Mouse (Mus musculus) liver, adult 2 months (tissue): ENCODE measurements around the gene Olfr70. TPM values are rescaled to one million over a fixed set of nuclear protein-coding genes. Genes with fewer than 3 reads are reported as not detected.

ENCODE experiments used
- DNase-seq: peaks from one replicate; pipeline ENCODE4 v3.0.0-alpha.2; 2011; ENCODE audit warnings: low read depth, low spot score; ENCODE audit errors: extremely low read depth
- H3K27ac ChIP-seq: fragments of 200-500 bp; replicated peaks from 2 replicates; pipeline ENCODE4 v1.5.1; 2012; ENCODE audit warnings: low read depth, mild to moderate bottlenecking, control low read depth, inconsistent platforms, low read length; ENCODE audit not compliant: insufficient read depth
- H3K27me3 ChIP-seq: fragments of 200-500 bp; 2 replicates; pipeline ENCODE4 v1.6.1; 2012; ENCODE audit warnings: mild to moderate bottlenecking, moderate library complexity, low read length, inconsistent platforms; ENCODE audit not compliant: control insufficient read depth, insufficient read depth
- H3K36me3 ChIP-seq: fragments of 200-500 bp; 2 replicates; pipeline ENCODE4 v1.6.1; 2012; ENCODE audit warnings: low read length, inconsistent platforms; ENCODE audit not compliant: control insufficient read depth, insufficient read depth
- H3K4me1 ChIP-seq: fragments of 200-500 bp; 2 replicates; pipeline ENCODE4 v1.6.1; 2011; ENCODE audit warnings: low read length; ENCODE audit not compliant: control insufficient read depth, insufficient read depth
- H3K4me3 ChIP-seq: fragments of 200-500 bp; 2 replicates; pipeline ENCODE4 v1.5.1; 2011; ENCODE audit warnings: low read depth, mild to moderate bottlenecking, control low read depth, low read length, moderate library complexity; ENCODE audit not compliant: insufficient read depth
- H3K79me2 ChIP-seq: fragments of 200-500 bp; 2 replicates; pipeline ENCODE4 v1.6.1; 2012; ENCODE audit warnings: inconsistent platforms, mild to moderate bottlenecking, low read length, moderate library complexity; ENCODE audit not compliant: control insufficient read depth, insufficient read depth
- H3K9ac ChIP-seq: fragments of 200-500 bp; 2 replicates; pipeline ENCODE4 v1.6.1; 2012; ENCODE audit warnings: low read depth, mild to moderate bottlenecking, control low read depth, inconsistent platforms, low read length
- CTCF ChIP-seq: fragments of 200-500 bp; IDR thresholded peaks from 2 replicates; pipeline ENCODE4 v1.5.1; 2011; ENCODE audit warnings: low read depth, low read length, control low read depth
- POLR2A ChIP-seq: fragments of 200-500 bp; IDR thresholded peaks from 2 replicates; pipeline ENCODE4 v1.6.1; 2011; ENCODE audit warnings: low read length, control low read depth; ENCODE audit not compliant: insufficient read depth; ENCODE audit errors: extremely low read depth
- WGBS: fragments of 180-500 bp; shearing (Covaris S2); methylation state at CpG from one replicate; pipeline ENCODE4 v1.1.7; 2018; 5-methylcytosine and 5-hydroxymethylcytosine counted together
- polyA plus RNA-seq: library from polyadenylated mRNA; depleted of rRNA; stranded (reverse); fragments of >200 nt; gene quantifications from 2 replicates; pipeline ENCODE4 v1.2.3, GENCODE M21; 2012
- total RNA-seq: library from RNA; depleted of rRNA; stranded (reverse); fragments of >200 nt; gene quantifications from 2 replicates; pipeline ENCODE4 v1.2.3, GENCODE M21; 2014

Gene Olfr70
- total and polyA plus RNA-seq, 2 experiments = not detected

- Histone ChIP-seq H3K27me3 (peaks cover 2% of the 10 kb centered on the region; the same call in 1 of the 2 replicates), H3K36me3 (no peaks in the 10 kb centered on the region), H3K79me2 (no peaks in the 10 kb centered on the region), H3K27ac (no peak overlapping the region), H3K4me3 (no peak overlapping the region), H3K4me1 (no peaks in the 10 kb centered on the region), H3K9ac (no peak overlapping the region)
- WGBS = 61% methylated on average over 16 of the region's 16 CpGs
- DNase-seq = no peak
- TF ChIP-seq CTCF (no peak), POLR2A (no peak)
Observed at GRCm38 (mm10) chr4:43720491-43721228, 20.1 kb upstream of the Olfr70 start.

GRCm38 (mm10) chr4:43713652-43714219 lies 13.1 kb upstream of the Olfr70 start:
- no peak overlapping the region for H3K9ac ChIP-seq
- H3K36me3 ChIP-seq = no peaks in the 10 kb centered on the region
- H3K27ac ChIP-seq = no peak overlapping the region
- WGBS = 32% methylated on average over 7 of the region's 7 CpGs
- peak; percentile 17 for DNase-seq
- peaks cover 5% of the 10 kb centered on the region; the same call in 1 of the 2 replicates for H3K27me3 ChIP-seq
- no peaks in the 10 kb centered on the region for H3K4me1 ChIP-seq
- no peak for TF ChIP-seq POLR2A
- no peak for TF ChIP-seq CTCF
- no peaks in the 10 kb centered on the region for H3K79me2 ChIP-seq
- no peak overlapping the region for H3K4me3 ChIP-seq

DNA sequence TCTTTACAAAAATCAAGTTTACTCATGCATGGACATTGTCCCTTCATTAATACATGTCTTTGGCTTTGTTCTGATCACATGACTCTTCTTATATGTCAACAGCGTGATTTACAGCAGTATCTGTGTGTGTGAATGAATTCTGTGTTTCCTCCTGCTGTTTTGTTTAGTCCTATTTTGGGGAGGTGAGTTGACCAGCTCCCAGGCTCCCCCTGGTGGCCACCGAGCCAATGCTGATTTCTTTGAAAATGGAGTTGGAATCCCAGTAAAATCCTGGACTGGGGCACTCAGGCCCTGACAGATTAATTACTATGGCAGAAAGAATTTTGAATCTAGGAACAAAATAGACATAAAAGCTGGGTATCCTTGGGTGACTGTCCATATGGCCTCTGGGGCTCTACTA lies 11.2 kb upstream of the Olfr70 start:
- H3K27ac ChIP-seq = no peak overlapping the region
- 1% methylated on average over 2 of the region's 2 CpGs for WGBS
- H3K36me3 ChIP-seq = no peaks in the 10 kb centered on the region
- peaks cover 5% of the 10 kb centered on the region; the same call in 1 of the 2 replicates for H3K27me3 ChIP-seq
- no peak overlapping the region for H3K4me3 ChIP-seq
- TF ChIP-seq POLR2A (no peak), CTCF (peak; percentile 90)
- no peaks in the 10 kb centered on the region for H3K79me2 ChIP-seq
- peak; percentile 45 for DNase-seq
- no peaks in the 10 kb centered on the region for H3K4me1 ChIP-seq
- no peak overlapping the region for H3K9ac ChIP-seq

DNA sequence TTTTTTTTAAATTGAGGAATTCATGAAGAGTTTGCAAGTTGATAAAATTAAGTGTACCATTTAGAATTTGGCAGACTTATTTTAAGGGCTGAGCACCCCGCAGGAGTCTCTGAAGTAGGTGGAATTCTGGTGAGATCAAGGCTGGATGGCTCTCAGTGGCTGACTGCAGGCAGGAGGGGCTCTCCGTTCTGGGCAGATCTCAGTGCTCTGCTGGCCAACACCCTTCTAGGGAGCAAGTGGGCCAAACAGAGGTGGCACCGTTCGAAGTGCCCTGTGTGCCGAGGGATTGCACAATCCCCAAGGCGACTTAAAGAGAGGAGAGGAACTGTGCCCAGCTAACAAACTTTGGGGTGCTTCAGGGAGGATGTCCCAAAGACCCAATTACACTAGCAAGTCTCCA lies 9.3 kb upstream of the Olfr70 start, which contains the start of gene Olfr71:
Gene Olfr71 (minus strand): TSS at position 387 of the 400 bp plus-strand sequence.
- Histone ChIP-seq H3K36me3 (no peaks in the 10 kb centered on the region), H3K27ac (no peak within 1 kb of the TSS), H3K79me2 (no peaks in the 10 kb centered on the region), H3K9ac (no peak within 1 kb of the TSS), H3K4me3 (no peak within 1 kb of the TSS), H3K4me1 (no peaks in the 10 kb centered on the region), H3K27me3 (0 out of 2 replicates have a peak, but pooled peaks cover 2% of the 10 kb centered on the region)
- no peak for DNase-seq
- TF ChIP-seq CTCF (no peak), POLR2A (no peak)
- 56% methylated on average over 6 of the region's 6 CpGs for WGBS

- Histone ChIP-seq H3K4me1 (no peaks in the 10 kb centered on the region), H3K79me2 (no peaks in the 10 kb centered on the region), H3K36me3 (no peaks in the 10 kb centered on the region), H3K9ac (no peak overlapping the region), H3K27me3 (0 out of 2 replicates have a peak, but pooled peaks cover 2% of the 10 kb centered on the region), H3K27ac (no peak overlapping the region), H3K4me3 (no peak overlapping the region)
- WGBS = 76% methylated on average over 13 of the region's 13 CpGs
- TF ChIP-seq POLR2A (no peak), CTCF (no peak)
- no peak for DNase-seq
Observed at GRCm38 (mm10) chr4:43705991-43706390, 5.4 kb upstream of the Olfr70 start.

DNA sequence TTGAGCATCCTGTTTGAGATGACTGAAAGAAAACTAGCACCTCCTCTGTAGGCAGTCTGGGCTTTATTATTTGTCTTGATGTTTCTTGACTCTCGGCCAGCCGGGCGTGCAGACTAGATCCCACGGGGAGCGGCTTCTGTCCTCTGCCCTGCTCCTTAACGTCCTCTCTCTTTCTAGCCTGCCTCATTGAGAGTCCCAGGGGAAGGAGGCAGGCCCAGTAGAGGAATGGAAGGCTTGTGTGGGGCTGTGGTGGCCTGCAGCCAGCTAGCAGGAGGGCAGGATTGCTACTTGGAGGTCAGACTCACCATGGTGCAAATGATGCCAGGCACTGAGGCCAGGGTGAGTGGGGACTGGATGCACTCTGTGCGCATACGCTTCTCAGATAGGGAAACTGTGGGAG lies 3.2 kb upstream of the Olfr70 start:
- no peak for DNase-seq
- 89% methylated on average over 8 of the region's 8 CpGs for WGBS
- TF ChIP-seq CTCF (no peak), POLR2A (no peak)
- Histone ChIP-seq H3K27me3 (0 out of 2 replicates have a peak, but pooled peaks cover 2% of the 10 kb centered on the region), H3K36me3 (no peaks in the 10 kb centered on the region), H3K4me3 (no peak overlapping the region), H3K79me2 (no peaks in the 10 kb centered on the region), H3K27ac (no peak overlapping the region), H3K4me1 (no peaks in the 10 kb centered on the region), H3K9ac (no peak overlapping the region)
